Mouse (Mus musculus) kidney, adult 8-10 months (tissue): ENCODE measurements around the gene B3gnt6.
"Not testable (repeated sequence)": the region's sequence is repeated elsewhere in the genome, so short reads cannot be mapped to it uniquely, and the experiment has no call there.

ENCODE experiments used
- DNase-seq, 2 experiments: peaks; one replicate each; pipeline ENCODE4 v3.0.0; 2022

The B3gnt6 gene

GRCm38 (mm10) chr7:98199381-98199780 lies at the start of gene B3gnt6:
Gene B3gnt6, minus strand, starts transcription at chr7:98199481.
- DNase-seq, result no peak

GRCm38 (mm10) chr7:98236686-98237359 lies 37.5 kb upstream of the B3gnt6 start:
- DNase-seq, result no peak

- no peak for DNase-seq
Observed at GRCm38 (mm10) chr7:98223796-98224195, 24.5 kb upstream of the B3gnt6 start.

- DNase-seq, result no peak
Observed at GRCm38 (mm10) chr7:98216713-98217112, 17.4 kb upstream of the B3gnt6 start.

- no peak for DNase-seq
Observed at GRCm38 (mm10) chr7:98202946-98203345, 3.7 kb upstream of the B3gnt6 start.

GRCm38 (mm10) chr7:98201493-98202028 lies 2.3 kb upstream of the B3gnt6 start:
- no peak for DNase-seq

- no peak for DNase-seq
Observed at GRCm38 (mm10) chr7:98200396-98200795, 1.1 kb upstream of the B3gnt6 start.

GRCm38 (mm10) chr7:98195151-98195801 lies 4.0 kb downstream of the B3gnt6 start:
- DNase-seq, result no peak

GRCm38 (mm10) chr7:98194026-98194792 lies 5.1 kb downstream of the B3gnt6 start:
- DNase-seq, result no peak

GRCm38 (mm10) chr7:98193515-98194025 lies 5.7 kb downstream of the B3gnt6 start:
- DNase-seq, result no peak

GRCm38 (mm10) chr7:98191571-98192250 lies 7.6 kb downstream of the B3gnt6 start:
- peak in 1 of 2 experiments; percentile 65 for DNase-seq

- DNase-seq, result no peak
Observed at GRCm38 (mm10) chr7:98190578-98190977, 8.7 kb downstream of the B3gnt6 start.

GRCm38 (mm10) chr7:98189745-98190144 lies 9.5 kb downstream of the B3gnt6 start:
- DNase-seq, result no peak

GRCm38 (mm10) chr7:98188680-98189079 lies 10.6 kb downstream of the B3gnt6 start:
- DNase-seq, result no peak

- no peak for DNase-seq
Observed at GRCm38 (mm10) chr7:98188238-98188637, 11.0 kb downstream of the B3gnt6 start.

- not testable (repeated sequence) for DNase-seq
Observed at GRCm38 (mm10) chr7:98187332-98187731, 11.9 kb downstream of the B3gnt6 start.

GRCm38 (mm10) chr7:98186637-98187036 lies 12.6 kb downstream of the B3gnt6 start:
- no peak for DNase-seq

GRCm38 (mm10) chr7:98185326-98185725 lies 14.0 kb downstream of the B3gnt6 start:
- DNase-seq, result peak; percentile 47 to 62

- DNase-seq, result peak; percentile 46 to 78
Observed at GRCm38 (mm10) chr7:98178560-98179231, 20.6 kb downstream of the B3gnt6 start.

GRCm38 (mm10) chr7:98177929-98178559 lies 21.2 kb downstream of the B3gnt6 start, which contains the start of gene Capn5:
Gene Capn5, minus strand, starts transcription at chr7:98178274.
- peak; percentile 46 to 62 for DNase-seq

- DNase-seq, result no peak
Observed at GRCm38 (mm10) chr7:98177566-98177928, 21.7 kb downstream of the B3gnt6 start.
